Mouse (Mus musculus) lung, postnatal 0 days (tissue): Measurements from ENCODE around the gene Zp3. TPM values are rescaled to one million over a fixed set of nuclear protein-coding genes. Genes with fewer than 3 reads are reported as not detected.

ENCODE experiments used
- ATAC-seq: fragments of 200-750 bp; cut with Nextera tagmentation; 2 replicates; pipeline ENCODE4 v1.8.0; 2017; ENCODE audit warnings: moderate library complexity
- DNase-seq: peaks from one replicate; pipeline ENCODE4 v3.0.0-alpha.2; 2016; ENCODE audit warnings: low spot score
- H3K27ac ChIP-seq: fragments of 300-500 bp; sonication (generic); 2 replicates; pipeline ENCODE4 v1.5.1; 2014; ENCODE audit warnings: antibody characterized with exemption, mild to moderate bottlenecking, low read length, mixed read lengths
- H3K27me3 ChIP-seq: fragments of 300-500 bp; sonication (generic); replicated peaks from 2 replicates; pipeline ENCODE4 v1.6.1; 2014; ENCODE audit warnings: low read length, mixed read lengths; ENCODE audit not compliant: insufficient read depth
- H3K36me3 ChIP-seq: fragments of 300-500 bp; sonication (generic); 2 replicates; pipeline ENCODE4 v1.6.1; 2014; ENCODE audit warnings: low read length, mixed read lengths; ENCODE audit not compliant: insufficient read depth
- H3K4me1 ChIP-seq: fragments of 300-500 bp; sonication (generic); 2 replicates; pipeline ENCODE4 v1.6.1; 2014; ENCODE audit warnings: antibody characterized with exemption, low read depth, low read length, mixed read lengths; ENCODE audit not compliant: insufficient read depth
- H3K4me2 ChIP-seq: fragments of 300-500 bp; sonication (generic); replicated peaks from 2 replicates; pipeline ENCODE4 v1.6.1; 2014; ENCODE audit warnings: low read depth, mild to moderate bottlenecking, low read length, moderate library complexity, mixed read lengths
- H3K4me3 ChIP-seq: fragments of 300-500 bp; sonication (generic); 2 replicates; pipeline ENCODE4 v1.5.1; 2014; ENCODE audit warnings: low read depth, low read length
- H3K9ac ChIP-seq: fragments of 300-500 bp; sonication (generic); replicated peaks from 2 replicates; pipeline ENCODE4 v1.6.1; 2014; ENCODE audit warnings: low read depth, mild to moderate bottlenecking
- H3K9me3 ChIP-seq: fragments of 300-500 bp; sonication (generic); 2 replicates; pipeline ENCODE4 v1.6.1; 2016; ENCODE audit warnings: low read length, mixed read lengths
- CTCF ChIP-seq: IDR thresholded peaks from 2 replicates; pipeline ENCODE4 v1.5.1; 2016; ENCODE audit warnings: antibody characterized with exemption, mild to moderate bottlenecking
- EP300 ChIP-seq: IDR thresholded peaks from 2 replicates; pipeline ENCODE4 v1.6.1; 2016; ENCODE audit warnings: antibody characterized with exemption, mild to moderate bottlenecking, control low read depth
- WGBS: fragments of 180-500 bp; shearing (Covaris S2); extraction: QIAGEN DNeasy Blood & Tissue Kit; methylation state at CpG from one replicate; pipeline ENCODE4 v1.1.7; 2014; 5-methylcytosine and 5-hydroxymethylcytosine counted together
- polyA plus RNA-seq: library from polyadenylated mRNA; unstranded; fragments of >200 nt; fragmentation: Nextera tagmentation; extraction: Ambion mirVana; gene quantifications from 2 replicates; pipeline ENCODE4 v1.2.1, GENCODE M21; 2015

The Zp3 gene
- polyA plus RNA-seq, 1 experiment from 2014 or later, result 0.35 TPM

GRCm38 (mm10) chr5:136002751-136003151 lies 22.9 kb downstream of the Zp3 start:
- no peaks in the 10 kb centered on the region for H3K36me3 ChIP-seq
- H3K9ac ChIP-seq, result no peak overlapping the region
- no peaks in the 10 kb centered on the region for H3K27me3 ChIP-seq
- TF ChIP-seq EP300 (no peak), CTCF (no peak)
- no peak overlapping the region for H3K4me3 ChIP-seq
- ATAC-seq (0 out of 2 replicates have a peak, but pooled peaks have one; percentile 10), DNase-seq (no peak)
- WGBS, result 35% methylated on average over 3 of the region's 3 CpGs
- H3K27ac ChIP-seq, result peak overlapping the region; percentile 17; the same call in 1 of the 2 replicates
- no peaks in the 10 kb centered on the region for H3K9me3 ChIP-seq
- H3K4me1 ChIP-seq, result no peaks in the 10 kb centered on the region
- no peak overlapping the region for H3K4me2 ChIP-seq

GRCm38 (mm10) chr5:136004537-136004936 lies 24.6 kb downstream of the Zp3 start:
- no peaks in the 10 kb centered on the region for H3K9me3 ChIP-seq
- no peak overlapping the region for H3K4me3 ChIP-seq
- 84% methylated on average over 4 of the region's 4 CpGs for WGBS
- no peak for TF ChIP-seq EP300
- no peak for TF ChIP-seq CTCF
- H3K27me3 ChIP-seq, result no peaks in the 10 kb centered on the region
- H3K27ac ChIP-seq, result no peak overlapping the region
- H3K4me1 ChIP-seq, result no peaks in the 10 kb centered on the region
- no peak overlapping the region for H3K4me2 ChIP-seq
- no peak overlapping the region for H3K9ac ChIP-seq
- DNase-seq (no peak), ATAC-seq (no peak)
- no peaks in the 10 kb centered on the region for H3K36me3 ChIP-seq

- Histone ChIP-seq H3K4me1 (no peaks in the 10 kb centered on the region), H3K27ac (no peak overlapping the region), H3K36me3 (peaks cover 9% of the 10 kb centered on the region; the same call in 1 of the 2 replicates), H3K9me3 (no peaks in the 10 kb centered on the region), H3K4me2 (no peak overlapping the region), H3K9ac (no peak overlapping the region), H3K27me3 (no peaks in the 10 kb centered on the region), H3K4me3 (no peak overlapping the region)
- DNase-seq (no peak), ATAC-seq (0 out of 2 replicates have a peak, but pooled peaks have one; percentile 17)
- 66% methylated on average over 7 of the region's 7 CpGs for WGBS
- TF ChIP-seq CTCF (no peak), EP300 (no peak)
These were observed 27.8 kb downstream of the Zp3 start for GRCm38 (mm10) chr5:136007745-136008144.

GRCm38 (mm10) chr5:136014877-136015276 lies 35.0 kb downstream of the Zp3 start:
- TF ChIP-seq CTCF, result no peak
- TF ChIP-seq EP300, result no peak
- Histone ChIP-seq H3K27me3 (no peaks in the 10 kb centered on the region), H3K27ac (peak overlapping the region; percentile 76; the same call in 1 of the 2 replicates), H3K4me3 (no peak overlapping the region), H3K4me2 (no peak overlapping the region), H3K9me3 (no peaks in the 10 kb centered on the region), H3K36me3 (peaks cover 9% of the 10 kb centered on the region; the same call in 1 of the 2 replicates), H3K9ac (no peak overlapping the region), H3K4me1 (peaks cover 2% of the 10 kb centered on the region)
- no peak for DNase-seq
- 73% methylated on average over 10 of the region's 10 CpGs for WGBS
- ATAC-seq, result peak; percentile 49

- DNase-seq, result peak; percentile 14
- no peak overlapping the region for H3K4me2 ChIP-seq
- no peaks in the 10 kb centered on the region for H3K27me3 ChIP-seq
- no peaks in the 10 kb centered on the region for H3K9me3 ChIP-seq
- no peak overlapping the region for H3K9ac ChIP-seq
- no peak overlapping the region for H3K4me3 ChIP-seq
- TF ChIP-seq CTCF (no peak), EP300 (no peak)
- WGBS, result 64% methylated on average over 10 of the region's 10 CpGs
- H3K36me3 ChIP-seq, result peaks cover 9% of the 10 kb centered on the region; the same call in 1 of the 2 replicates
- peaks cover 2% of the 10 kb centered on the region for H3K4me1 ChIP-seq
- ATAC-seq, result no peak
- peak overlapping the region; percentile 76; the same call in 1 of the 2 replicates for H3K27ac ChIP-seq
These were observed 35.7 kb downstream of the Zp3 start for GRCm38 (mm10) chr5:136015586-136015985.

- Histone ChIP-seq H3K9me3 (no peaks in the 10 kb centered on the region), H3K27ac (peak overlapping the region; percentile 76), H3K4me1 (peaks cover 2% of the 10 kb centered on the region), H3K36me3 (peaks cover 9% of the 10 kb centered on the region; the same call in 1 of the 2 replicates), H3K9ac (no peak overlapping the region), H3K4me3 (no peak overlapping the region), H3K4me2 (no peak overlapping the region), H3K27me3 (no peaks in the 10 kb centered on the region)
- ATAC-seq (peak; percentile 11), DNase-seq (peak; percentile 44)
- WGBS, result 58% methylated on average over 10 of the region's 10 CpGs
- TF ChIP-seq EP300, result no peak
- TF ChIP-seq CTCF, result no peak
These were observed 36.3 kb downstream of the Zp3 start for GRCm38 (mm10) chr5:136016014-136016876.
